Mouse (Mus musculus) Patski (cell line): ENCODE results near the gene Ssbp2. TPM values are rescaled to one million over a fixed set of nuclear protein-coding genes. Genes with fewer than 3 reads are reported as not detected.

ENCODE experiments used
- ATAC-seq: fragments of 100-300 bp; one replicate; pipeline ENCODE4 v1.8.0; 2021
- CTCF ChIA-PET: fragments of 350-600 bp; sonication (Branson Sonifier 250); formaldehyde crosslinking; loops from one replicate; lab custom pipeline; 2022; ENCODE audit warnings: inconsistent platforms; lab: Charles Lee
- POLR2A ChIA-PET: fragments of 350-600 bp; sonication (Branson Sonifier 250); formaldehyde crosslinking; loops from one replicate; lab custom pipeline; 2022; ENCODE audit warnings: antibody characterized with exemption, inconsistent platforms; lab: Charles Lee
- DNase-seq: peaks from one replicate; pipeline ENCODE4 v3.0.0-alpha.2; 2011; ENCODE audit warnings: low read depth, low spot score
- H3K27me3 ChIP-seq: fragments of 371-371 bp; one replicate; pipeline ENCODE4 v1.5.1; 2021
- CTCF ChIP-seq: fragments of 100-300 bp; IDR thresholded peaks from one replicate; pipeline ENCODE4 v1.5.1; 2021
- in situ Hi-C: fragments of 300-500 bp; cut with MboI; formaldehyde crosslinking; loops from 3 replicates; pipeline ENCODE4 v1.11.1; 2018; ENCODE audit warnings: low pct_unique_long_range_greater_than_20kb, mixed read lengths
- polyA plus RNA-seq: library from polyadenylated mRNA; unstranded; gene quantifications from one replicate; pipeline ENCODE4 v1.2.3, GENCODE M21; 2021

Ssbp2 gene
- polyA plus RNA-seq, 1 experiment from 2014 or later: 91.1 TPM

- CTCF ChIA-PET: no interaction called here
- no peak for ATAC-seq
- DNase-seq: no peak
- H3K27me3 ChIP-seq: no peaks in the 10 kb centered on the region
- in situ Hi-C loops: no loop called here
- TF ChIP-seq CTCF: no peak
- POLR2A ChIA-PET: no interaction called here
These were observed 286.4 kb downstream of the Ssbp2 start for GRCm38 (mm10) chr13:91746470-91746869.

- no peaks in the 10 kb centered on the region for H3K27me3 ChIP-seq
- no peak for DNase-seq
- ATAC-seq: no peak
- ChIA-PET CTCF (no interaction called here), POLR2A (no interaction called here)
- in situ Hi-C loops: no loop called here
- TF ChIP-seq CTCF: no peak
These were observed 288.3 kb downstream of the Ssbp2 start for GRCm38 (mm10) chr13:91748401-91748800.

DNA sequence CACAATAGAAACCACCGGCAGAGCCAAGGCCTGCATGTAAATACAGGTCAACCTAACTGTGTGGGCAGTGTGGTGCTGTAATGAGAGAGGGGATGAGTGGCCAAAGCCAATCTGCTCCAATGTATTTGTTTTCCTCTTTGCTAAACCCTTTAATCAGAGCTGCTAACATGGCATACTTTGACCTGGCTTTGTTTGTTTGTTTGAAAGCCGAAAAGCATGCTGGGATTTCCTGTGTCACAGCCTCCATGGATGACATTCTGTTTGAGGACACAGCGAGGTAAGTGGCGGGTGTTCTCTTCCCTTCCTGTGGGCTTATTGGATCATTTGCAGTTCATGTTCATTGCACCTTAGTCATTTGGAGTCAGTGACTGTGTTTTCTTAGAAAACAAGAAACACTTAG is 289.9 kb downstream of the Ssbp2 start:
- no peak for ATAC-seq
- TF ChIP-seq CTCF: no peak
- in situ Hi-C loops: no loop called here
- CTCF ChIA-PET: no interaction called here
- H3K27me3 ChIP-seq: no peaks in the 10 kb centered on the region
- POLR2A ChIA-PET: no interaction called here
- DNase-seq: no peak

Other genes with a start within 250 kb of the Ssbp2 start
- 21.5 TPM for gene Atg10, start 236.3 kb upstream of the Ssbp2 start, polyA plus RNA-seq